Mouse (Mus musculus): ENCODE data around the gene Gbf1. TPM values are rescaled to one million over a fixed set of nuclear protein-coding genes. Genes with fewer than 3 reads are reported as not detected.
A peak's percentile ranks its signal among the peaks of the same experiment; 100 is the strongest.

Gbf1 gene
- polyA plus RNA-seq, 1 experiment from 2014 or later: 55.0 TPM

DNA sequence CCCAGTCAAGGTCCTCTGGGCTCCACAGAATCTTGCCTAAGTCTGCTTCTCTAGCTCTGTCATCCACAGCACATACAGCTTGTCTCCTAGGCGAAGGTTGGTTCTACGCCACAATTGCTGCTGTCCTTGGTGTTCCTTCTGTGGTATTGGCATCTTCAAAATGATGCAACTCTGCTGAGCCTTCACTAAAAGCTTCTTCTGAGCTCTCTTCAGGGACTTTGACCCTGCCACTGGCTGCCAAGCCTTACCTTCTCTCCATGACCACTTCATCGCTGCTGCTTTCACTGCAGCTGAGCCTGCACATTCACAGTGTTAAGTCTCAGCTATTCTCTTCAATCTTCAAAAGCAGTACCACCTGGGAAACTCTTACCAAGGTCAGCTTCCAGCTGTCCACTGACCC lies 29.9 kb downstream of the Gbf1 start:
- ATAC-seq: no peak
- H3K27me3 ChIP-seq: no peaks in the 10 kb centered on the region
- POLR2A ChIA-PET: no interaction called here
- in situ Hi-C loops (cut with MboI; ENCODE audit: low pct_unique_long_range_greater_than_20kb): no loop called here
- CTCF ChIA-PET: interaction anchor here (1.2 kb wide), 1 partner anchor 29 kb away, joined by 3 read pairs; no protein-coding TSS in a partner anchor
- no peak for DNase-seq (ENCODE audit: low read depth, low spot score)
- TF ChIP-seq CTCF (IDR thresholded peaks at IDR 0.05): no peak

- no peak for TF ChIP-seq CTCF (IDR thresholded peaks at IDR 0.05)
- ATAC-seq (no peak), DNase-seq (ENCODE audit: low read depth, low spot score) (no peak)
- H3K27me3 ChIP-seq: no peaks in the 10 kb centered on the region
- in situ Hi-C loops (cut with MboI; ENCODE audit: low pct_unique_long_range_greater_than_20kb): no loop called here
- CTCF ChIA-PET: interaction anchor here (2.1 kb wide), 1 partner anchor 28 kb away, joined by 5 read pairs; no protein-coding TSS in a partner anchor
- POLR2A ChIA-PET: no interaction called here
These were observed 34.3 kb downstream of the Gbf1 start for GRCm38 (mm10) chr19:46186611-46187010.

GRCm38 (mm10) chr19:46187203-46187602 lies 34.9 kb downstream of the Gbf1 start:
- ChIA-PET POLR2A (no interaction called here), CTCF (interaction anchor here (2.1 kb wide), 1 partner anchor 28 kb away, joined by 5 read pairs; no protein-coding TSS in a partner anchor)
- DNase-seq (ENCODE audit: low read depth, low spot score) (no peak), ATAC-seq (no peak)
- no peaks in the 10 kb centered on the region for H3K27me3 ChIP-seq
- no peak for TF ChIP-seq CTCF (IDR thresholded peaks at IDR 0.05)
- in situ Hi-C loops (cut with MboI; ENCODE audit: low pct_unique_long_range_greater_than_20kb): no loop called here

GRCm38 (mm10) chr19:46198293-46198692 lies 46.0 kb downstream of the Gbf1 start:
- ATAC-seq (no peak), DNase-seq (ENCODE audit: low read depth, low spot score) (no peak)
- CTCF ChIA-PET: interaction anchor here (1.4 kb wide), 1 partner anchor 13 kb away, joined by 6 read pairs; no protein-coding TSS in a partner anchor
- in situ Hi-C loops (cut with MboI; ENCODE audit: low pct_unique_long_range_greater_than_20kb): no loop called here
- TF ChIP-seq CTCF (IDR thresholded peaks at IDR 0.05): no peak
- no peaks in the 10 kb centered on the region for H3K27me3 ChIP-seq
- POLR2A ChIA-PET: no interaction called here

GRCm38 (mm10) chr19:46198891-46199290 lies 46.6 kb downstream of the Gbf1 start:
- H3K27me3 ChIP-seq: no peaks in the 10 kb centered on the region
- no peak for ATAC-seq
- CTCF ChIA-PET: interaction anchor here (1.2 to 1.4 kb wide), 2 partner anchors 13 to 60 kb away, joined by 3 to 6 read pairs; no protein-coding TSS in a partner anchor
- in situ Hi-C loops (cut with MboI; ENCODE audit: low pct_unique_long_range_greater_than_20kb): no loop called here
- TF ChIP-seq CTCF (IDR thresholded peaks at IDR 0.05): no peak
- POLR2A ChIA-PET: no interaction called here
- no peak for DNase-seq (ENCODE audit: low read depth, low spot score)

DNA sequence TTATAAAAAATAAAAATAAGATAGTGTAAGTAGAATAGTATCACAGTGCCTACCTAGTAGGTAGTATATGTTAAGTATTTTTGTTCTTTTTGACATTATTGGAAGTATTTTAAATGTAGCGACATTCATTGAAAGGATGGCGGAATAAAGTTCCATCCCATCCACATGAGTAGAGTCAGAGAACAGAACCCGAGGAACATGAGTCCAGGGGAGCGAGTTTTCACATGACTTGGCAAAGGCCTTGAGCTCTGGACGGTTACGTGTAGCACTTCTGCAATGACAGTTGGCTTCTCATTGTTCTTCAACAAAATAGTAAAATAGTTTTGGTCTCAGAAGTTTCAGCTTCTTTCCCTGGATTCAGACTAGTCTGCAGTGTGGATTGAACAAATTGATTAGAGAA lies 51.9 kb downstream of the Gbf1 start:
- no peak for DNase-seq (ENCODE audit: low read depth, low spot score)
- POLR2A ChIA-PET: no interaction called here
- in situ Hi-C loops (cut with MboI; ENCODE audit: low pct_unique_long_range_greater_than_20kb): no loop called here

DNA sequence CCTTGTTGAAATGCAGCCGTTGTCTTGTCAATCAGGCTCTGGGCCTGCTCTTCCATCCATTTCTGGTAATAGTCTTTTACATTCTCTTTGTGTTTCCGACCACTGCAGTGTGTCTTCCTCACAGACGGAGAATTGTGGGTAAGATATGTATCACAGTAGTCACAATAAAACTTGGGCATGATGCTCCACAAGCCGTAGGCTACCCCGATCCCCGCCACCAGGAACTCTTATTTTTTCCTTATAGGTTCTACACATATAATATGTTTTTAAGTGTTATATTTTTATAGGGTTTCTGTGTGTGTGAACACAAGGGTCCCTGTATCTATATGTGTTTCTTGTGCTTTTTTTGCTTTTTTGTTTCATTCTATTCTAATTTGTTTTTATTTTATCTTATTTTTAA lies 53.4 kb downstream of the Gbf1 start:
- ChIA-PET POLR2A (no interaction called here), CTCF (interaction anchor here (1.5 kb wide), 1 partner anchor 8 kb away, joined by 3 read pairs; no protein-coding TSS in a partner anchor)
- in situ Hi-C loops (cut with MboI; ENCODE audit: low pct_unique_long_range_greater_than_20kb): no loop called here
- no peak for TF ChIP-seq CTCF (IDR thresholded peaks at IDR 0.05)
- no peak for ATAC-seq
- H3K27me3 ChIP-seq: no peaks in the 10 kb centered on the region
- no peak for DNase-seq (ENCODE audit: low read depth, low spot score)

More for the DNA sequence above, 51.9 kb downstream of the Gbf1 start:
- TF ChIP-seq CTCF (IDR thresholded peaks at IDR 0.05): no peak
- H3K27me3 ChIP-seq: no peaks in the 10 kb centered on the region
- CTCF ChIA-PET: interaction anchor here (1.2 to 1.5 kb wide), 3 partner anchors 9 to 38 kb away, joined by 3 read pairs; no protein-coding TSS in a partner anchor
- no peak for ATAC-seq

GRCm38 (mm10) chr19:46210951-46211350 lies 58.6 kb downstream of the Gbf1 start:
- no peak for ATAC-seq
- in situ Hi-C loops (cut with MboI; ENCODE audit: low pct_unique_long_range_greater_than_20kb): no loop called here
- POLR2A ChIA-PET: no interaction called here
- no peak for TF ChIP-seq CTCF (IDR thresholded peaks at IDR 0.05)
- no peaks in the 10 kb centered on the region for H3K27me3 ChIP-seq
- CTCF ChIA-PET: interaction anchor here (0.7 to 1.5 kb wide), 4 partner anchors 9 to 74 kb away, joined by 3 to 6 read pairs (median 3); no protein-coding TSS in a partner anchor
- DNase-seq (ENCODE audit: low read depth, low spot score): no peak

DNA sequence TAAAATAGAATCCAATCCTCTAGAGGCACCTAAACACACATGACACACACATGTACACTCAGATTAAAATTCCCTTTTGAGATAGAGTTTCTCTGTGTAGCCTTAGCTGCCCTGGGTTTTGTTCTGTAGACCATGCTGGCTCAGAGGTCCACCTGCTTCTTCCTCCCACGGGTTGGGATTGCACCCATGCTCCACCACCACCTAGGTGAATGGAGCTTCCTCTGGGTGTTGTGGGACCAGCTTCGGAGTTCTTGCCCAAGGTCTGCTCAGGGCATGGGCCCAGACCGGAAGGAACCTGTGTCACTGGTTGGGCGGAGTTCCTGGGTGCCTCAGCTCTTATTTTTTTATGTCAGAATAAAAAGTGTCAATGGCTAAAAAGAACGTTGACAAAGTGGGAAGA lies 62.2 kb downstream of the Gbf1 start:
- ATAC-seq: no peak
- in situ Hi-C loops (cut with MboI; ENCODE audit: low pct_unique_long_range_greater_than_20kb): no loop called here
- TF ChIP-seq CTCF (IDR thresholded peaks at IDR 0.05): no peak
- CTCF ChIA-PET: interaction anchor here (0.9 to 3.3 kb wide), 4 partner anchors 10 to 46 kb away, joined by 3 to 9 read pairs (median 5); no protein-coding TSS in a partner anchor
- DNase-seq (ENCODE audit: low read depth, low spot score): no peak
- no peaks in the 10 kb centered on the region for H3K27me3 ChIP-seq
- POLR2A ChIA-PET: no interaction called here

- ChIA-PET POLR2A (no interaction called here), CTCF (interaction anchor here (0.9 to 3.3 kb wide), 3 partner anchors 29 to 47 kb away, joined by 5 to 9 read pairs (median 5); no protein-coding TSS in a partner anchor)
- TF ChIP-seq CTCF (IDR thresholded peaks at IDR 0.05): no peak
- DNase-seq (ENCODE audit: low read depth, low spot score): peak; percentile 24
- H3K27me3 ChIP-seq: no peaks in the 10 kb centered on the region
- ATAC-seq: peak; percentile 86
- in situ Hi-C loops (cut with MboI; ENCODE audit: low pct_unique_long_range_greater_than_20kb): no loop called here
These were observed 63.1 kb downstream of the Gbf1 start for GRCm38 (mm10) chr19:46215401-46215800.

GRCm38 (mm10) chr19:46216716-46217115 lies 64.4 kb downstream of the Gbf1 start:
- in situ Hi-C loops (cut with MboI; ENCODE audit: low pct_unique_long_range_greater_than_20kb): no loop called here
- DNase-seq (ENCODE audit: low read depth, low spot score): no peak
- POLR2A ChIA-PET: no interaction called here
- H3K27me3 ChIP-seq: no peaks in the 10 kb centered on the region
- ATAC-seq: no peak
- CTCF ChIA-PET: interaction anchor here (0.8 to 3.3 kb wide), 4 partner anchors 11 to 37 kb away, joined by 3 to 9 read pairs (median 4); no protein-coding TSS in a partner anchor
- no peak for TF ChIP-seq CTCF (IDR thresholded peaks at IDR 0.05)
